Mouse (Mus musculus) layer of hippocampus, adult 11-12 months (tissue): ENCODE measurements around the gene Dlgap5.
"Not testable (repeated sequence)": the region's sequence is repeated elsewhere in the genome, so short reads cannot be mapped to it uniquely, and the experiment has no call there.

Source experiments
- DNase-seq: peaks from one replicate; pipeline ENCODE4 v3.0.0; 2022; ENCODE audit warnings: low spot score

Dlgap5 gene

GRCm38 (mm10) chr14:47417775-47418665 lies at the start of gene Dlgap5:
Gene Dlgap5, minus strand, starts transcription at chr14:47418407.
- peak; percentile 91 for DNase-seq

- DNase-seq = no peak
Measured at GRCm38 (mm10) chr14:47465468-47466175, 47.4 kb upstream of the Dlgap5 start.

- DNase-seq = no peak
Measured at GRCm38 (mm10) chr14:47464426-47464825, 46.2 kb upstream of the Dlgap5 start.

- DNase-seq = no peak
Measured at GRCm38 (mm10) chr14:47462877-47463460, 44.8 kb upstream of the Dlgap5 start.

GRCm38 (mm10) chr14:47462453-47462852 lies 44.2 kb upstream of the Dlgap5 start:
- DNase-seq = no peak

- DNase-seq = no peak
Measured at GRCm38 (mm10) chr14:47461997-47462396, 43.8 kb upstream of the Dlgap5 start.

GRCm38 (mm10) chr14:47459556-47459955 lies 41.3 kb upstream of the Dlgap5 start:
- DNase-seq = no peak

- DNase-seq = not testable (repeated sequence)
Measured at GRCm38 (mm10) chr14:47450121-47450520, 31.9 kb upstream of the Dlgap5 start, which contains the start of gene Fbxo34. Gene Fbxo34, plus strand, starts transcription at chr14:47450421.

GRCm38 (mm10) chr14:47445331-47446095 lies 27.3 kb upstream of the Dlgap5 start:
- no peak for DNase-seq

GRCm38 (mm10) chr14:47444907-47445306 lies 26.7 kb upstream of the Dlgap5 start:
- no peak for DNase-seq

- no peak for DNase-seq
Measured at GRCm38 (mm10) chr14:47438947-47439346, 20.7 kb upstream of the Dlgap5 start.

GRCm38 (mm10) chr14:47432987-47433386 lies 14.8 kb upstream of the Dlgap5 start:
- no peak for DNase-seq

GRCm38 (mm10) chr14:47422466-47422865 lies 4.3 kb upstream of the Dlgap5 start:
- no peak for DNase-seq

GRCm38 (mm10) chr14:47421606-47422005 lies 3.4 kb upstream of the Dlgap5 start:
- DNase-seq = no peak

GRCm38 (mm10) chr14:47419723-47420276 lies 1.6 kb upstream of the Dlgap5 start:
- no peak for DNase-seq

- no peak for DNase-seq
Measured at GRCm38 (mm10) chr14:47419034-47419625, 923 bp upstream of the Dlgap5 start.

- DNase-seq = no peak
Measured at GRCm38 (mm10) chr14:47418666-47418991, 422 bp upstream of the Dlgap5 start.

GRCm38 (mm10) chr14:47417346-47417745 lies 861 bp downstream of the Dlgap5 start:
- DNase-seq = no peak

- no peak for DNase-seq
Measured at GRCm38 (mm10) chr14:47406000-47406399, 12.2 kb downstream of the Dlgap5 start.

- DNase-seq = no peak
Measured at GRCm38 (mm10) chr14:47402735-47403134, 15.5 kb downstream of the Dlgap5 start.

- peak; percentile 62 for DNase-seq
Measured at GRCm38 (mm10) chr14:47396165-47396652, 22.0 kb downstream of the Dlgap5 start.
